Mouse (Mus musculus): ENCODE measurements around the gene Crip1. TPM values are rescaled to one million over a fixed set of nuclear protein-coding genes. Genes with fewer than 3 reads are reported as not detected.

The Crip1 gene
- total and polyA plus RNA-seq, 2 experiments from 2014 or later: 15.4 to 35.8 TPM

- peak overlapping the region; percentile 47; the same call in 1 of the 2 replicates for H3K9ac ChIP-seq (replicated peaks; ENCODE audit: low read length)
- H3K27ac ChIP-seq: no peak overlapping the region
- H3K9me3 ChIP-seq (ENCODE audit: low read length): no peaks in the 10 kb centered on the region
- no peaks in the 10 kb centered on the region for H3K27me3 ChIP-seq (ENCODE audit: insufficient read depth, low read length)
- H3K4me3 ChIP-seq (ENCODE audit: low read length): peak overlapping the region; percentile 35
- peak overlapping the region; percentile 62 for H3K4me2 ChIP-seq (ENCODE audit: low read depth, low read length)
- peak; percentile 36 for DNase-seq (ENCODE audit: low spot score)
- H3K36me3 ChIP-seq (ENCODE audit: insufficient read depth, low read length): no peaks in the 10 kb centered on the region
- peaks cover 20% of the 10 kb centered on the region for H3K4me1 ChIP-seq (ENCODE audit: insufficient read depth, low read length)
- no peak for ATAC-seq
- 2% methylated on average over 36 of the region's 36 CpGs for WGBS
- TF ChIP-seq CTCF (IDR thresholded peaks at IDR 0.05; ENCODE audit: low read depth): no peak
Observed at GRCm38 (mm10) chr12:113151661-113152271, 5.7 kb downstream of the Crip1 start.

DNA sequence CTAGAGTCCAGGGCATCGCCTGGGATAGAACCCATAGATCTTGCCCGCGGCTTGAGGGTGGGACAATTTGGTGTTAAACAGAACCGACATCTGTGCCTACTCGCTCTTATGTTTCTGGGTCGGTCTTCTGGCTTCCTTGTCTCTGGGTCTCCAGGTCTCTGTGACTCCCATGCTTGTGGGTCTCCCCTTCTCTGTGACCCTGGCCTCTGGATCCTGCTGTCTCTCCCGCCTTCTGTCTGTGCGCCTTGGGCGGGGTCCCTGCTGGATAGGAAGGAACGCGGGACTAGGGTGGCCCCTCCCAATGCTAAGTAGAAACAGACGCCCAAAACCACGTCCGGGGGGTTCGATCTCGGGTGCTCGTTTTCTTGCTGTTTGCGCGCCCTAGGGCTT lies 6.2 kb downstream of the Crip1 start:
- H3K4me3 ChIP-seq (ENCODE audit: low read length): peak overlapping the region; percentile 35
- peak overlapping the region; percentile 47; the same call in 1 of the 2 replicates for H3K9ac ChIP-seq (replicated peaks; ENCODE audit: low read length)
- peak overlapping the region; percentile 62 for H3K4me2 ChIP-seq (ENCODE audit: low read depth, low read length)
- no peak overlapping the region for H3K27ac ChIP-seq
- H3K4me1 ChIP-seq (ENCODE audit: insufficient read depth, low read length): peaks cover 22% of the 10 kb centered on the region
- 32% methylated on average over 19 of the region's 19 CpGs for WGBS
- DNase-seq (ENCODE audit: low spot score) (no peak), ATAC-seq (no peak)
- no peaks in the 10 kb centered on the region for H3K36me3 ChIP-seq (ENCODE audit: insufficient read depth, low read length)
- no peaks in the 10 kb centered on the region for H3K9me3 ChIP-seq (ENCODE audit: low read length)
- TF ChIP-seq CTCF (IDR thresholded peaks at IDR 0.05; ENCODE audit: low read depth): no peak
- no peaks in the 10 kb centered on the region for H3K27me3 ChIP-seq (ENCODE audit: insufficient read depth, low read length)

- Histone ChIP-seq H3K4me3 (ENCODE audit: low read length) (no peak overlapping the region), H3K27ac (no peak overlapping the region), H3K9me3 (ENCODE audit: low read length) (no peaks in the 10 kb centered on the region), H3K9ac (replicated peaks; ENCODE audit: low read length) (no peak overlapping the region), H3K4me1 (ENCODE audit: insufficient read depth, low read length) (peaks cover 18% of the 10 kb centered on the region), H3K36me3 (ENCODE audit: insufficient read depth, low read length) (no peaks in the 10 kb centered on the region), H3K27me3 (ENCODE audit: insufficient read depth, low read length) (no peaks in the 10 kb centered on the region), H3K4me2 (ENCODE audit: low read depth, low read length) (no peak overlapping the region)
- no peak for TF ChIP-seq CTCF (IDR thresholded peaks at IDR 0.05; ENCODE audit: low read depth)
- WGBS: 80% methylated on average over 6 of the region's 6 CpGs
- ATAC-seq (no peak), DNase-seq (ENCODE audit: low spot score) (no peak)
Observed at GRCm38 (mm10) chr12:113152991-113153525, 6.9 kb downstream of the Crip1 start.

- TF ChIP-seq CTCF (IDR thresholded peaks at IDR 0.05; ENCODE audit: low read depth): no peak
- no peaks in the 10 kb centered on the region for H3K9me3 ChIP-seq (ENCODE audit: low read length)
- no peaks in the 10 kb centered on the region for H3K36me3 ChIP-seq (ENCODE audit: insufficient read depth, low read length)
- no peak overlapping the region for H3K4me3 ChIP-seq (ENCODE audit: low read length)
- no peak overlapping the region for H3K4me2 ChIP-seq (ENCODE audit: low read depth, low read length)
- no peaks in the 10 kb centered on the region for H3K27me3 ChIP-seq (ENCODE audit: insufficient read depth, low read length)
- DNase-seq (ENCODE audit: low spot score) (no peak), ATAC-seq (no peak)
- H3K9ac ChIP-seq (replicated peaks; ENCODE audit: low read length): no peak overlapping the region
- H3K4me1 ChIP-seq (ENCODE audit: insufficient read depth, low read length): peaks cover 18% of the 10 kb centered on the region
- 93% methylated on average over 7 of the region's 7 CpGs for WGBS
- no peak overlapping the region for H3K27ac ChIP-seq
Observed at GRCm38 (mm10) chr12:113153971-113154370, 7.9 kb downstream of the Crip1 start.

DNA sequence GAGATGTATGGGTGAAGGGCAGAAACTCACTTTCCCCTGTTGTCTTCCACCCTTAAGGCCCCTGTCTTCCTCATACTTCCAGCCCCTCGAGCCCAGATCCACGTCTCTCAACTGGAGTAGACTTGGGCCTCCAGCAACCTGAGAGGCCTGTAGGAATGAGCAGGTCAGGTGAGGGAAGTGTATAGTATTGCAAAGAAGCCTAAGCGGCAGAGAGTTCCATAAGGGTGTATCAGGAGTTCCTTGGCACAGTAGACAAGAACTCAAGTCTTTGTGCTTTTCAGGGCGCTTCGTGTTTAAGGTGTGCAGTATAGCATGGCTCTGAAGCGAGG lies 8.6 kb downstream of the Crip1 start:
- peak overlapping the region; percentile 96 for H3K4me2 ChIP-seq (ENCODE audit: low read depth, low read length)
- no peak overlapping the region; the same call in 1 of the 2 replicates for H3K27ac ChIP-seq
- 85% methylated on average over 6 of the region's 6 CpGs for WGBS
- H3K9me3 ChIP-seq (ENCODE audit: low read length): no peaks in the 10 kb centered on the region
- ATAC-seq: no peak
- peak overlapping the region; percentile 60; the same call in 1 of the 2 replicates for H3K4me3 ChIP-seq (ENCODE audit: low read length)
- H3K27me3 ChIP-seq (ENCODE audit: insufficient read depth, low read length): no peaks in the 10 kb centered on the region
- H3K4me1 ChIP-seq (ENCODE audit: insufficient read depth, low read length): peaks cover 18% of the 10 kb centered on the region
- H3K36me3 ChIP-seq (ENCODE audit: insufficient read depth, low read length): no peaks in the 10 kb centered on the region
- no peak for DNase-seq (ENCODE audit: low spot score)
- no peak for TF ChIP-seq CTCF (IDR thresholded peaks at IDR 0.05; ENCODE audit: low read depth)
- H3K9ac ChIP-seq (replicated peaks; ENCODE audit: low read length): no peak overlapping the region; the same call in 1 of the 2 replicates

DNA sequence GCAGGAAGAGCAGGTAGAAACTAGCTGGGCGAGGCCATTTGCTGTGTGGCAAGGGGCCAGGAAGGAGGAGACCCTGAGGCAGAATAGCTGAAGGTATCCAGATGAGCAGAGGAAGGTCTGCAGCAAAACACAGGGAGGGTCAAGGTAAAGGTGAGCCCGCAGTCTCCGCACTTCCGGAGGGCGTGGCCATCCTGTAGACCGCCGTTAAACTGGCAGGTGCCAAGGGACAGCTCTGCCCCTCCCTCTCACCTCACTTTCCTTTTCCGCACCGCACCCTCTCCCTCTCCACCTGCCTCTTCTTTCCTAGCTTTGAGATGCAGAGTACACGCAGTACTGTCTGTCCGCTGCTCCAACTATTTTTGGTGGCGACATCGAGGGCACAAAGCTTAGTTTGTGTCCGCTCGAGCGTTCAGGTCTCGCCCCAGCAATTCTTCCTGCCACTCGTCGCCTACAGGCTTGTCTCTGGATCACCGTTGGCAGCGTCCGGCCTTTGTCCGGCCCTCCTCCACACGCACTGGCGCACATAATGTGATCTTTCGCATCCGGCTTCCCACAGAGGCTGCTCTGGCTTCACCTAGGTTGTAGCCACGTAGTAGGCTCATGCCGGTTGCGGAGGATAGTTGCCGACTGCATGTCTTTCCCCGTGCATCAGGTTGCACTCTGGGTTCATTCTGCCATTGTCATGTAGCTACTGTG lies 9.1 kb downstream of the Crip1 start:
- Histone ChIP-seq H3K4me3 (ENCODE audit: low read length) (peak overlapping the region; percentile 60), H3K9ac (replicated peaks; ENCODE audit: low read length) (peak overlapping the region; percentile 62), H3K27me3 (ENCODE audit: insufficient read depth, low read length) (no peaks in the 10 kb centered on the region), H3K4me1 (ENCODE audit: insufficient read depth, low read length) (peaks cover 18% of the 10 kb centered on the region), H3K4me2 (ENCODE audit: low read depth, low read length) (peak overlapping the region; percentile 96), H3K9me3 (ENCODE audit: low read length) (no peaks in the 10 kb centered on the region), H3K27ac (peak overlapping the region; percentile 76), H3K36me3 (ENCODE audit: insufficient read depth, low read length) (no peaks in the 10 kb centered on the region)
- no peak for TF ChIP-seq CTCF (IDR thresholded peaks at IDR 0.05; ENCODE audit: low read depth)
- 6% methylated on average over 32 of the region's 32 CpGs for WGBS
- ATAC-seq (no peak; the same call in 1 of the 2 replicates), DNase-seq (ENCODE audit: low spot score) (no peak)

Data from hindbrain, postnatal 0 days (tissue).